Mouse (Mus musculus) intestine, postnatal 0 days (tissue): Measurements from ENCODE around the gene Ctnna3. TPM values are rescaled to one million over a fixed set of nuclear protein-coding genes. Genes with fewer than 3 reads are reported as not detected.

Source experiments
- ATAC-seq: fragments of 200-750 bp; cut with Nextera tagmentation; 2 replicates; pipeline ENCODE4 v1.8.0; 2017; ENCODE audit warnings: mild to moderate bottlenecking, moderate TSS enrichment, moderate library complexity
- H3K27ac ChIP-seq: fragments of 300-500 bp; sonication (generic); 2 replicates; pipeline ENCODE4 v1.5.1; 2014; ENCODE audit warnings: mild to moderate bottlenecking, low read depth, low read length, moderate library complexity
- H3K27me3 ChIP-seq: fragments of 300-500 bp; sonication (generic); replicated peaks from 2 replicates; pipeline ENCODE4 v1.6.1; 2014; ENCODE audit warnings: low read length, mixed read lengths; ENCODE audit not compliant: control insufficient read depth, insufficient read depth
- H3K36me3 ChIP-seq: fragments of 300-500 bp; sonication (generic); 2 replicates; pipeline ENCODE4 v1.6.1; 2014; ENCODE audit warnings: mild to moderate bottlenecking, moderate library complexity; ENCODE audit not compliant: control insufficient read depth, insufficient read depth
- H3K4me1 ChIP-seq: fragments of 300-500 bp; sonication (generic); replicated peaks from 2 replicates; pipeline ENCODE4 v1.6.1; 2014; ENCODE audit warnings: antibody characterized with exemption, low read length, mixed read lengths; ENCODE audit not compliant: control insufficient read depth, insufficient read depth
- H3K4me2 ChIP-seq: fragments of 300-500 bp; sonication (generic); replicated peaks from 2 replicates; pipeline ENCODE4 v1.6.1; 2014; ENCODE audit warnings: low read depth, mild to moderate bottlenecking, moderate library complexity
- H3K4me3 ChIP-seq: fragments of 300-500 bp; sonication (generic); 2 replicates; pipeline ENCODE4 v1.5.1; 2014; ENCODE audit warnings: low read depth, low read length
- H3K9ac ChIP-seq: fragments of 300-500 bp; sonication (generic); 2 replicates; pipeline ENCODE4 v1.6.1; 2014; ENCODE audit warnings: mild to moderate bottlenecking, low read depth, low read length
- H3K9me3 ChIP-seq: fragments of 300-500 bp; sonication (generic); 2 replicates; pipeline ENCODE4 v1.6.1; 2016; ENCODE audit warnings: mixed run types; ENCODE audit not compliant: control insufficient read depth
- CTCF ChIP-seq: sonication (generic); IDR thresholded peaks from 2 replicates; pipeline ENCODE4 v1.5.1; 2016; ENCODE audit warnings: low read depth, mild to moderate bottlenecking, control low read depth, antibody characterized with exemption, moderate library complexity
- WGBS: fragments of 180-500 bp; shearing (Covaris S2); extraction: QIAGEN DNeasy Blood & Tissue Kit; methylation state at CpG from one replicate; pipeline ENCODE4 v1.1.7; 2014; 5-methylcytosine and 5-hydroxymethylcytosine counted together
- polyA plus RNA-seq: library from polyadenylated mRNA; unstranded; fragments of >200 nt; fragmentation: Nextera tagmentation; extraction: Ambion mirVana; gene quantifications from 2 replicates; pipeline ENCODE4 v1.2.1, GENCODE M21; 2015

Ctnna3 gene
- polyA plus RNA-seq, 1 experiment from 2014 or later: 0.33 TPM

- Histone ChIP-seq H3K27ac (no peak overlapping the region), H3K9me3 (no peaks in the 10 kb centered on the region), H3K27me3 (no peaks in the 10 kb centered on the region), H3K36me3 (no peaks in the 10 kb centered on the region), H3K4me2 (no peak overlapping the region), H3K4me1 (no peaks in the 10 kb centered on the region), H3K9ac (no peak overlapping the region), H3K4me3 (no peak overlapping the region)
- ATAC-seq: no peak
- 80% methylated on average over 17 of the region's 17 CpGs for WGBS
- TF ChIP-seq CTCF: no peak
These were observed 17.1 kb upstream of the Ctnna3 start for GRCm38 (mm10) chr10:63412756-63413155.

- no peak overlapping the region for H3K9ac ChIP-seq
- ATAC-seq: no peak
- H3K4me3 ChIP-seq: no peak overlapping the region
- no peaks in the 10 kb centered on the region for H3K4me1 ChIP-seq
- WGBS: 34% methylated on average over 7 of the region's 7 CpGs
- no peaks in the 10 kb centered on the region for H3K27me3 ChIP-seq
- H3K9me3 ChIP-seq: no peaks in the 10 kb centered on the region
- no peak for TF ChIP-seq CTCF
- H3K27ac ChIP-seq: no peak overlapping the region
- no peak overlapping the region for H3K4me2 ChIP-seq
- no peaks in the 10 kb centered on the region for H3K36me3 ChIP-seq
These were observed 14.6 kb upstream of the Ctnna3 start for GRCm38 (mm10) chr10:63415287-63415686.

GRCm38 (mm10) chr10:63415850-63416249 lies 14.0 kb upstream of the Ctnna3 start:
- Histone ChIP-seq H3K4me3 (no peak overlapping the region), H3K27ac (no peak overlapping the region), H3K9ac (no peak overlapping the region), H3K4me2 (peak overlapping the region; percentile 24; the same call in 1 of the 2 replicates), H3K9me3 (no peaks in the 10 kb centered on the region), H3K36me3 (no peaks in the 10 kb centered on the region), H3K4me1 (no peaks in the 10 kb centered on the region), H3K27me3 (no peaks in the 10 kb centered on the region)
- no peak for TF ChIP-seq CTCF
- WGBS: 35% methylated on average over 7 of the region's 7 CpGs
- ATAC-seq: no peak

DNA sequence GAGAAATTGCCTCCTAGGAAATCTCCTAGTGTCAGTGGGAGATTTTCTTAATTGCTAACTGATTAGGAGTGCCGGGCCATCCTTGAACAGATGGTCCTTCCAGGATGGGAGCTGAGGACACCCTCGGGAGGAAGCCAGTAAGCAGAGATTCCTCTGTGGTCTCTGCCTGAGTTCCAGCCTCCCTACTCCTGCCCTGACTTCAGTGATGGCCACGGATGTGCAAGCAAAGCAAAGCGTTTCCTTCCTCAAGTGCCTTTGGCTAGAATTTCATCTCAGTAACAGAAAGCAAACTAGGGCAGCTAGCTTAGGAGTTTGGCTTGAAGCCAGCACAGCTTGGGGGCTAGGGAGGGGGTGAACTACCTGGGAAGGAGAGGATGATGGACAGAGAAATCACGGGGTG lies 12.8 kb upstream of the Ctnna3 start:
- no peak for TF ChIP-seq CTCF
- no peak for ATAC-seq
- Histone ChIP-seq H3K4me3 (no peak overlapping the region), H3K9me3 (no peaks in the 10 kb centered on the region), H3K27me3 (no peaks in the 10 kb centered on the region), H3K9ac (no peak overlapping the region), H3K4me2 (no peak overlapping the region), H3K27ac (no peak overlapping the region), H3K4me1 (no peaks in the 10 kb centered on the region), H3K36me3 (no peaks in the 10 kb centered on the region)
- WGBS: 42% methylated on average over 5 of the region's 5 CpGs

GRCm38 (mm10) chr10:63421739-63422735 lies 7.9 kb upstream of the Ctnna3 start, which contains the start of gene Gm7075:
Gene Gm7075, minus strand, starts transcription at chr10:63421789.
- no peaks in the 10 kb centered on the region for H3K27me3 ChIP-seq
- no peaks in the 10 kb centered on the region for H3K9me3 ChIP-seq
- no peaks in the 10 kb centered on the region for H3K36me3 ChIP-seq
- no peak within 1 kb of the TSS for H3K9ac ChIP-seq
- no peak within 1 kb of the TSS for H3K4me3 ChIP-seq
- TF ChIP-seq CTCF: peak; percentile 59
- no peaks in the 10 kb centered on the region for H3K4me1 ChIP-seq
- WGBS: 89% methylated on average over 18 of the region's 18 CpGs
- H3K27ac ChIP-seq: no peak within 1 kb of the TSS
- no peak within 1 kb of the TSS for H3K4me2 ChIP-seq
- ATAC-seq: no peak

DNA sequence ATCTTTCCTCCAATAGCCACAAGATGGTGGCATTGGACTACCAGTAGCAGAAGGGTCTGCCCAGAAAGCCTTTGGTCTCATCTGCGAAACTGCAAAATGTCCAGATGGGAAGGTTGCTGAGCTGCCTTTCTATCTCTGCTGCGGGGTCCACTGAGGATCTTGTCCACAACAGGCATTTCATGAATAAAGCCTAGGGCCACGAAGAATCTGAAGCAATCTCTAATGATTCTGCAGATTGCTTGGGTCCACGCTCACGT lies 7.2 kb upstream of the Ctnna3 start:
- no peak for ATAC-seq
- no peak for TF ChIP-seq CTCF

More for the DNA sequence above, 7.2 kb upstream of the Ctnna3 start:
- WGBS: 86% methylated on average over 5 of the region's 5 CpGs
- Histone ChIP-seq H3K4me2 (no peak overlapping the region), H3K4me3 (no peak overlapping the region), H3K4me1 (no peaks in the 10 kb centered on the region), H3K9ac (no peak overlapping the region), H3K27me3 (no peaks in the 10 kb centered on the region), H3K9me3 (no peaks in the 10 kb centered on the region), H3K36me3 (no peaks in the 10 kb centered on the region), H3K27ac (no peak overlapping the region)
